Mouse (Mus musculus): ENCODE data around the gene Rftn1. TPM values are rescaled to one million over a fixed set of nuclear protein-coding genes. Genes with fewer than 3 reads are reported as not detected.

Rftn1 gene
- polyA plus RNA-seq, 1 experiment from 2014 or later: 27.4 TPM

GRCm38 (mm10) chr17:50196005-50196672, 5.7 kb upstream of the Rftn1 start:
- Histone ChIP-seq H3K4me2 (no peak overlapping the region), H3K9me3 (no peaks in the 10 kb centered on the region), H3K27me3 (replicated peaks) (peaks cover 9% of the 10 kb centered on the region), H3K36me3 (replicated peaks) (no peaks in the 10 kb centered on the region), H3K27ac (no peak overlapping the region), H3K4me3 (no peak overlapping the region), H3K9ac (no peak overlapping the region), H3K4me1 (peaks cover 14% of the 10 kb centered on the region)
- no peak for ATAC-seq (replicated peaks)
- WGBS: 26% methylated on average over 10 of the region's 10 CpGs

GRCm38 (mm10) chr17:50195399-50195798, 4.9 kb upstream of the Rftn1 start:
- H3K9me3 ChIP-seq: no peaks in the 10 kb centered on the region
- H3K4me3 ChIP-seq: no peak overlapping the region
- H3K9ac ChIP-seq: no peak overlapping the region
- H3K4me1 ChIP-seq: peaks cover 20% of the 10 kb centered on the region
- no peaks in the 10 kb centered on the region for H3K36me3 ChIP-seq (replicated peaks)
- 92% methylated on average over 7 of the region's 7 CpGs for WGBS
- peaks cover 17% of the 10 kb centered on the region for H3K27me3 ChIP-seq (replicated peaks)
- ATAC-seq (replicated peaks): no peak
- H3K4me2 ChIP-seq: no peak overlapping the region
- H3K27ac ChIP-seq: no peak overlapping the region

- H3K27me3 ChIP-seq (replicated peaks): peaks cover 24% of the 10 kb centered on the region
- H3K9me3 ChIP-seq: no peaks in the 10 kb centered on the region
- H3K4me1 ChIP-seq: peaks cover 26% of the 10 kb centered on the region
- no peak overlapping the region for H3K4me3 ChIP-seq
- no peak overlapping the region for H3K27ac ChIP-seq
- no peak overlapping the region for H3K9ac ChIP-seq
- no peaks in the 10 kb centered on the region for H3K36me3 ChIP-seq (replicated peaks)
- no peak overlapping the region for H3K4me2 ChIP-seq
- no peak for ATAC-seq (replicated peaks)
- 69% methylated on average over 3 of the region's 3 CpGs for WGBS
Observed at GRCm38 (mm10) chr17:50194541-50194940, 4.1 kb upstream of the Rftn1 start.

DNA sequence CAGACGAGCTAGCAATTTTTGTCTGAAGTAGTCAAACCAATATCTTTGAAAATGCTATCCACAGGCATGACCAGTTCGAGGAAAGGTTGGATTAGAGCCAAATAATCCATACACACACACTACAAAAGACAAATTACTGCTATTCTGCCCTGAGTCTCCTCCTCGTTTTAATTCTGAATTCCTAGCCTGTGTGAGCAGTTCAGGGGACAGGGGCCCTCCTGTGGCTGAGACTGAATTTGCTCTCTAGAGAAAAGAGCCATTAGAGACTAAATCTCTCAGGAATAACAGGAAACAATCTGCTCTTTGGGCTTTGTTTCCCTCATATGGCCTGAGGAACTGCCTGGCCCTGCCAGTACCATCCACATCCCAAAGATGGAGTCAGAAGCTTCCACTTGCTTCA, 3.2 kb upstream of the Rftn1 start:
- no peak overlapping the region for H3K9ac ChIP-seq
- 31% methylated on average over 3 of the region's 3 CpGs for WGBS
- H3K27ac ChIP-seq: no peak overlapping the region
- H3K4me2 ChIP-seq: no peak overlapping the region
- H3K36me3 ChIP-seq (replicated peaks): no peaks in the 10 kb centered on the region
- peaks cover 29% of the 10 kb centered on the region for H3K4me1 ChIP-seq
- H3K27me3 ChIP-seq (replicated peaks): peaks cover 26% of the 10 kb centered on the region
- no peak overlapping the region for H3K4me3 ChIP-seq
- H3K9me3 ChIP-seq: no peaks in the 10 kb centered on the region
- no peak for ATAC-seq (replicated peaks)

GRCm38 (mm10) chr17:50192376-50192940, 2.0 kb upstream of the Rftn1 start:
- ATAC-seq (replicated peaks): no peak; the same call in 1 of the 2 replicates
- Histone ChIP-seq H3K4me3 (no peak overlapping the region), H3K27ac (no peak overlapping the region), H3K27me3 (replicated peaks) (peaks cover 26% of the 10 kb centered on the region), H3K9ac (no peak overlapping the region), H3K4me1 (peaks cover 29% of the 10 kb centered on the region), H3K36me3 (replicated peaks) (no peaks in the 10 kb centered on the region), H3K9me3 (no peaks in the 10 kb centered on the region), H3K4me2 (no peak overlapping the region)
- 24% methylated on average over 10 of the region's 10 CpGs for WGBS

- Histone ChIP-seq H3K4me2 (peak overlapping the region; percentile 99; the same call in 1 of the 2 replicates), H3K9ac (no peak overlapping the region), H3K27ac (no peak overlapping the region), H3K4me3 (no peak overlapping the region), H3K4me1 (peaks cover 29% of the 10 kb centered on the region), H3K27me3 (replicated peaks) (peaks cover 26% of the 10 kb centered on the region), H3K9me3 (no peaks in the 10 kb centered on the region), H3K36me3 (replicated peaks) (no peaks in the 10 kb centered on the region)
- WGBS: 44% methylated on average over 9 of the region's 9 CpGs
- no peak for ATAC-seq (replicated peaks)
Observed at GRCm38 (mm10) chr17:50191318-50191957, 964 bp upstream of the Rftn1 start.

GRCm38 (mm10) chr17:50189381-50190012, 977 bp downstream of the Rftn1 start:
- H3K36me3 ChIP-seq (replicated peaks): no peaks in the 10 kb centered on the region
- peak overlapping the region; percentile 50 for H3K9ac ChIP-seq
- H3K4me2 ChIP-seq: peak overlapping the region; percentile 99
- peak; percentile 50 for ATAC-seq (replicated peaks)
- no peak overlapping the region for H3K27ac ChIP-seq
- peak overlapping the region; percentile 67 for H3K4me3 ChIP-seq
- peaks cover 31% of the 10 kb centered on the region for H3K4me1 ChIP-seq
- H3K9me3 ChIP-seq: no peaks in the 10 kb centered on the region
- H3K27me3 ChIP-seq (replicated peaks): peaks cover 22% of the 10 kb centered on the region
- under 1% methylated on average over 24 of the region's 24 CpGs for WGBS

DNA sequence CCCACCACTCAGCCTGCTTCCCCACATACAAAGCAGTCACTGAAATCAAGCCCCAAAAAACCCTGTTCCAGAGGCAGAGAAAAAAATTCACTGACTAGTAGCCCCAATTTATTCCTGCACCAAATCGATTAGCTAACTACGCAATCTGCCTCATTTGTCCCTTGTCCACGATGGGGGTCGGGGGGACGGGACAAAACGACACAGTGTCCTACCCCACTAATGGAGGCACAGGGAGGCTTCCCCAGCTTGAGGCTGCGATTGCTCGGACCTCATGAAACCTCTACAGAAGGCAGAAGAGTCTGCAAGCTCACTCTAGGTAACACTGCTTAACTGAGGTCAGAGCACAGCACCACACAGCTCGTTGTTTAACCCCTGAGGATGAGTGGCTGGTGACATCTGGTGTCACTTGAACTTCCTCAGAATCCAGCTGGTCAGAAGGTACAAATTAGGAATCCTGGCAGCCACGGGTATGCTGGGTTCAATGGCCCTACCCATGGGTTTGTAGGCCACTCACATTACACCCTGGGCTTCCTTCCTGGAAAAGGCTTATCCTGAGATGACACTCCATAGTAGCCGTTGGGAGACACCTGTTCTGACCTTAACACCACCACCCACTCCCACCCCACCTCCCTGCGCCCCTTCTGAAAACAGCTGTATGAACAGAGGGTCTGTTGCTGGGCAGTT, 1.7 kb downstream of the Rftn1 start:
- Histone ChIP-seq H3K4me3 (peak overlapping the region; percentile 67), H3K9ac (no peak overlapping the region), H3K36me3 (replicated peaks) (no peaks in the 10 kb centered on the region), H3K9me3 (no peaks in the 10 kb centered on the region), H3K4me1 (peaks cover 36% of the 10 kb centered on the region), H3K4me2 (peak overlapping the region; percentile 99), H3K27ac (no peak overlapping the region), H3K27me3 (replicated peaks) (peaks cover 22% of the 10 kb centered on the region)
- WGBS: 75% methylated on average over 12 of the region's 12 CpGs
- ATAC-seq (replicated peaks): no peak

DNA sequence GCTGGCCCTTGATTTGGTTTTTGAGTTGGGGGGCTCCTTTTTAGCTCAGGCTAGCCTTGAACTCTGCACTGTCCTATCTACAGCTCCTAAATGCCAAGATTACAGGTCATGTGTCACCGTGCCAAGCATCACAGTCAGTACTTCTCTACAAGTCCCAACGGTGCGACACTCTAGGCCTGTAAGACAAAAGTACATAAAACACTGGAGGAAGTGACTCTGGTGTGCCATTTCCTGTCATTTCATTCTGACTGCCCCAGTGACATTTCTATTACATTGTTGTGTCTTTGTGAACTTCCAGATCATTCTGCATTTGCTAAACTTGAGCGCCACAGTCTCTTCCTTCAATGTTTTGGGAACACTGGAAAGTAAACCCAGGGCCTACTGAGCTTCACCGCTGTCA, 4.9 kb downstream of the Rftn1 start:
- no peak for ATAC-seq (replicated peaks)
- Histone ChIP-seq H3K27me3 (replicated peaks) (peaks cover 12% of the 10 kb centered on the region), H3K4me1 (peaks cover 19% of the 10 kb centered on the region), H3K9me3 (no peaks in the 10 kb centered on the region), H3K4me2 (no peak overlapping the region), H3K9ac (no peak overlapping the region), H3K4me3 (no peak overlapping the region), H3K27ac (no peak overlapping the region), H3K36me3 (replicated peaks) (no peaks in the 10 kb centered on the region)
- 90% methylated on average over 5 of the region's 5 CpGs for WGBS

DNA sequence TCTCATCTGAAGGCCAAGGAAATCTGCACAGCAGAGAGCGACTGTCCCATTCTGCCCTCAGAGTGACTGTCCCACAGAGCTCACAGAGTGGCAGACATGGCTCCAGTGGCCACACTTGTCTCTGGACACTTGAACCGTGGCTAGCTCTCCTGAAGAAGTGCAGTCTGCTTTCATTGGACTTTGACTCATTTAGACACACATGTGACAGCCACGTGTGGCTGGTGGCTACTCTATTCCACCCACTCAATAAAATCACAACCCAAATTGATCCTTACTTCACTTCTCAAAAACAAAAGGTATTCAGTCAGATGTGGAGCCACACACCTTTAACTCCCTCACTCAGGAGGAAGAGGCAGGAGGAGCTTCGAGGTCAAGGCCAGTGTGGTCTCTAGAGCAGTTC, 5.4 kb downstream of the Rftn1 start:
- peak overlapping the region; percentile 43; the same call in 1 of the 2 replicates for H3K27ac ChIP-seq
- no peaks in the 10 kb centered on the region for H3K36me3 ChIP-seq (replicated peaks)
- 0 out of 2 replicates have a peak, but pooled peaks cover 8% of the 10 kb centered on the region for H3K27me3 ChIP-seq (replicated peaks)
- H3K4me2 ChIP-seq: no peak overlapping the region
- no peak overlapping the region for H3K4me3 ChIP-seq
- no peaks in the 10 kb centered on the region for H3K9me3 ChIP-seq
- peaks cover 16% of the 10 kb centered on the region for H3K4me1 ChIP-seq
- H3K9ac ChIP-seq: no peak overlapping the region
- no peak for ATAC-seq (replicated peaks)
- WGBS: 78% methylated on average over 4 of the region's 4 CpGs

- WGBS: 40% methylated on average over 12 of the region's 12 CpGs
- Histone ChIP-seq H3K27me3 (replicated peaks) (0 out of 2 replicates have a peak, but pooled peaks cover 2% of the 10 kb centered on the region), H3K4me2 (no peak overlapping the region), H3K27ac (peak overlapping the region; percentile 43), H3K9me3 (no peaks in the 10 kb centered on the region), H3K4me1 (peaks cover 10% of the 10 kb centered on the region), H3K4me3 (no peak overlapping the region), H3K9ac (no peak overlapping the region), H3K36me3 (replicated peaks) (no peaks in the 10 kb centered on the region)
- no peak for ATAC-seq (replicated peaks)
Observed at GRCm38 (mm10) chr17:50184217-50185038, 6.0 kb downstream of the Rftn1 start.

All from midbrain, embryonic 15.5 days (tissue).